8 mouse cellular contexts compared by ENCODE assay signal in the genomic region with DNA sequence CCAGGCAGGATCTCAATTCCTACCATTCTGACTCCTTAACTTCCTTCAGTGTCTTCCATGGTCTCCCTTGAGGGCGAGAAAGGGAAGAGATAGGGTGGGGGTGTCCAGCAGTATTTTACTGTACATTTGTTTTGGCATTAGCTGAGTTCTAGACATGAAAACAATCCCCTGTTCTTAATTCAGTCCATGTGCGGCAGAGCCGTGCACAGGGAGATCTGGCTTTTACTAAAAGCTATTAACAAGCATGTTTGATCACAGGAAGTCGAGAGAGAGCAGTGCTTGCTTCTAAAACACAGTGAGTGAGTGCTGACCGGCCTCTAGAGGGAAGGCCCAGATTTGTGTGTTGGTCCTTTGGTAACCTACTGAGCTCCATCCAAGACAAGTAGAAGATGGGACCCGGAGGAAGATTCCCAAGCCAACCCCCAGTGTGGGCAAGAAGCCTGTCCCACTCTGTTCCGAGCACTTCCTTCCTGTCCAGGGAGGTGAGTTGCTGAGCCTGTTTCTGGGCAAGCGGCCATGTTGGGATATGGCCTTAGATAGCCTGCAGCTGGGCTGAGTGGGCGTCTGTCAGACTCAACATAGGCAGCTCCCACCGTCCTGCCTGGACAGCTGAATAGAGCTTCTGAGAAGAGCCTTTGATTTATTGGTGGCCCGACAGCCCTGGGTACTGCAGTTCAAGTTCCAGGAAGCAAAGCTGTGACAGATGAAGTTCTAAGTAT.
DNase-seq lines count a peak whose midpoint lies in the region; ATAC-seq lines count a peak whose summit lies in the region.

No protein-coding gene starts in this region.

- H3K27me3 ChIP-seq in forebrain, embryonic 11.5 days (ENCODE audit: control insufficient read depth, insufficient read depth, low read length), result no peaks in the 10 kb centered on the region

- no peaks in the 10 kb centered on the region for H3K9me3 ChIP-seq in forebrain, embryonic 11.5 days (ENCODE audit: control insufficient read depth, low read length)

- ATAC-seq in megakaryocyte-erythroid progenitor cell, adult 5-6 weeks (replicated peaks; ENCODE audit: low FRiP score, low TSS enrichment, poor library complexity, severe bottlenecking), result no peak
- no peak for ATAC-seq in forebrain, embryonic 11.5 days (replicated peaks; ENCODE audit: low FRiP score)

- peak; percentile 24 to 80 for DNase-seq in left cerebral cortex, postnatal 10 days (ENCODE audit: extremely low spot score in 1 of 2, low spot score in 2 of 2)
- no peak for DNase-seq in left cerebral cortex, adult 11 months (ENCODE audit: low spot score)
- peak; percentile 65 for DNase-seq in heart, adult 8-10 months (ENCODE audit: low spot score)
- DNase-seq in kidney, postnatal 10 days, result peak; percentile 91
- DNase-seq in ovary, postnatal 14 days (ENCODE audit: low spot score), result peak; percentile 49
- no peak for DNase-seq in forebrain, embryonic 11.5 days (ENCODE audit: low spot score)

- H3K27ac ChIP-seq in brown adipose tissue, adult 24 weeks (replicated peaks; ENCODE audit: low read depth, low read length), result peak overlapping the region; percentile 36
- no peak overlapping the region for H3K27ac ChIP-seq in forebrain, embryonic 11.5 days (ENCODE audit: low read depth, low read length)

- WGBS in forebrain, embryonic 11.5 days, result 79% methylated on average over 11 of the region's 11 CpGs

- intact Hi-C loops in left cerebral cortex, postnatal 10 days (cut with DNase I), result no loop called here

- H3K4me3 ChIP-seq in brown adipose tissue, adult 24 weeks (ENCODE audit: insufficient read depth, low read depth, low read length), result no peak overlapping the region
- H3K4me3 ChIP-seq in forebrain, embryonic 11.5 days (ENCODE audit: low read depth, low read length), result no peak overlapping the region

- no peaks in the 10 kb centered on the region for H3K36me3 ChIP-seq in forebrain, embryonic 11.5 days (ENCODE audit: control insufficient read depth, insufficient read depth, low read length)

- H3K4me1 ChIP-seq in brown adipose tissue, adult 24 weeks (ENCODE audit: control insufficient read depth, insufficient read depth, insufficient read length, low read length), result peaks cover 8% of the 10 kb centered on the region; the same call in 1 of the 2 replicates
- no peaks in the 10 kb centered on the region for H3K4me1 ChIP-seq in forebrain, embryonic 11.5 days (replicated peaks; ENCODE audit: control insufficient read depth, insufficient read depth, low read length)

- no peak overlapping the region for H3K4me2 ChIP-seq in forebrain, embryonic 11.5 days (ENCODE audit: low read depth, low read length, severe bottlenecking)

- H3K9ac ChIP-seq in forebrain, embryonic 11.5 days (ENCODE audit: low read length), result no peak overlapping the region

Comparison
In these comparisons a context has a peak if more than half of its experiments do, and no peak if none do; other contexts are left out.
1. DNase-seq: peak in left cerebral cortex, postnatal 10 days (2 of 2), heart, adult 8-10 months (single experiment), kidney, postnatal 10 days (single experiment) and ovary, postnatal 14 days (single experiment); none in left cerebral cortex, adult 11 months (single experiment) and forebrain, embryonic 11.5 days (single experiment).